Mouse (Mus musculus): Measurements from ENCODE around the gene Zic5. TPM values are rescaled to one million over a fixed set of nuclear protein-coding genes. Genes with fewer than 3 reads are reported as not detected.

Gene Zic5
- polyA plus RNA-seq, 1 experiment from 2014 or later = not detected

DNA sequence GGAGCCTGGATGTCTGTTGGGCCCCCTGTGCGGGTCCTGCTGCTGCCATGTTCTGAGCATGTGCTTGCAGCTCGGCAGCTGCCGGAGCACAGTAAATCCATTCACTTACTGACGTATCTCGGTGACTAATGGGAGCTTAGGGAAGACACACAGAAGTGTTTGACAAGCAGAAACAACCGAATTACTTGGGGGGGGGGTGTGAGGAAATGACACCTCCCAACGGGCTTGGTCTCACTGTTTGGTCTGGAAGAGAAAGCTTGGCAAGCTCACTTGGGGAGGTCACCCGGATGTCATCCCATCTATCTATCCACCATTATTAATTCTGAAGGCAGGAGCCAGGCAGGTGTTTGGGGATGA, 38.3 kb downstream of the Zic5 start:
- no peak overlapping the region for H3K4me3 ChIP-seq (ENCODE audit: low read depth, low read length)
- no peaks in the 10 kb centered on the region for H3K9me3 ChIP-seq (ENCODE audit: low read length)
- ATAC-seq = no peak
- WGBS = 30% methylated on average over 8 of the region's 8 CpGs
- H3K27ac ChIP-seq (ENCODE audit: low read length) = no peak overlapping the region
- H3K36me3 ChIP-seq (ENCODE audit: insufficient read depth, low read length) = no peaks in the 10 kb centered on the region
- no peaks in the 10 kb centered on the region for H3K4me1 ChIP-seq (ENCODE audit: insufficient read depth, low read depth, low read length)
- no peaks in the 10 kb centered on the region for H3K27me3 ChIP-seq (replicated peaks; ENCODE audit: insufficient read depth, low read length)
- DNase-seq (ENCODE audit: low spot score) = no peak
- TF ChIP-seq EP300 (IDR thresholded peaks at IDR 0.05) (no peak), CTCF (IDR thresholded peaks at IDR 0.05) (no peak)
- no peak overlapping the region for H3K4me2 ChIP-seq (replicated peaks; ENCODE audit: low read depth, low read length)
- H3K9ac ChIP-seq (replicated peaks; ENCODE audit: low read depth) = no peak overlapping the region

DNA sequence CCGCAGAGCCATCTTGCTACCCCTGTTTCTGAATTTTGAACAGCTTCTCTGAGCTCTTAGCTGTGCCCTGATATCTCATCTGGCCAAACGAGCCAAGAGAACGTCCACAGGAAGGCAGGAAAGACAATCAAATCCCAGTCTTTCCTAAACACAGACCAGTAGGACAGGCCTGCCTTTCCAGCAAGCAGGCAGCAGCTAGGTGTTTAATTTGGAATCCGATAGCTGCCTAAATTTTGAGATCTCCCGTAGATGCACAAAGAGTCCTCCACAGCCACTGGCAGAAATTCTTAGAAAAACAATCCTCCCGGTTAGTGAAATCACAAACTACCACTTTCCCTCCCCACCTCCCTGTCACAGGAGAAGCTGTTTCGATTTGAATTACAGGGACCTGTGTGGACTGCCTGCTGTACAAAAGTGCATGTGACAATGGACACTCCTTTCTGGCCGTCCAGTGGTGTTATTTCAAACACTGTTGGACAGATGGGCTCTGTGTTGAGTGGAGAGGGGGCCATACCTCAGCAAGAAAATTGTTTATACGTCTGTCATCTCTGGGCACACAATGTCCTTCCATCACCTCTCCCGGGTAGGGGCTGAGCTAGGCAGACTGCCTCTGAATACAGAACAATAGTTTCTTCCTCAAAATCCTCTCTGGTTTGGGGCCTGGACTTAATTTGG, 38.8 kb downstream of the Zic5 start:
- no peaks in the 10 kb centered on the region for H3K27me3 ChIP-seq (replicated peaks; ENCODE audit: insufficient read depth, low read length)
- ATAC-seq (no peak), DNase-seq (ENCODE audit: low spot score) (no peak)
- H3K9ac ChIP-seq (replicated peaks; ENCODE audit: low read depth) = no peak overlapping the region
- no peak for TF ChIP-seq EP300 (IDR thresholded peaks at IDR 0.05)
- no peak for TF ChIP-seq CTCF (IDR thresholded peaks at IDR 0.05)
- H3K36me3 ChIP-seq (ENCODE audit: insufficient read depth, low read length) = no peaks in the 10 kb centered on the region
- no peaks in the 10 kb centered on the region for H3K9me3 ChIP-seq (ENCODE audit: low read length)
- 25% methylated on average over 10 of the region's 10 CpGs for WGBS
- no peak overlapping the region for H3K4me3 ChIP-seq (ENCODE audit: low read depth, low read length)
- no peak overlapping the region for H3K27ac ChIP-seq (ENCODE audit: low read length)
- H3K4me2 ChIP-seq (replicated peaks; ENCODE audit: low read depth, low read length) = no peak overlapping the region
- H3K4me1 ChIP-seq (ENCODE audit: insufficient read depth, low read depth, low read length) = no peaks in the 10 kb centered on the region

DNA sequence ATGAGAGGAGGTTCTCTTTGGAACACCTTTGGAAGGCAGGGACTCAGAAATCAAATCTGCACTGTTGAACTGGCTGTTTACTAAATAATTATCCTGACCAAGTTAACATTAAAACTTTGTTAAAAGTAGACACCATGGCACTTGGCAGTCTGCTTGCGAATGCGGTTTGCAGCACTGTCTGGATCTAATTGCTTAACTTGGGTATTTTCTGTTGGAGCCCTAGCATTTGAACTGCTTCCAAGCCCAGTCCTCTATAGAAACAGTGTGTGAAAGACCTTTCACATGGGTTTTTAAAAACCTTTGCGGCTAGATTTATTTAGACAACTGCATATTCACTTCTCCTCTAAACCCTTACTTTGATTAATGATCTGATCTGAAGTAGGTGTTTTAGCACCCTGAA, 41.0 kb downstream of the Zic5 start:
- Histone ChIP-seq H3K4me2 (replicated peaks; ENCODE audit: low read depth, low read length) (no peak overlapping the region), H3K9me3 (ENCODE audit: low read length) (no peaks in the 10 kb centered on the region), H3K27ac (ENCODE audit: low read length) (no peak overlapping the region), H3K27me3 (replicated peaks; ENCODE audit: insufficient read depth, low read length) (no peaks in the 10 kb centered on the region), H3K4me3 (ENCODE audit: low read depth, low read length) (no peak overlapping the region), H3K4me1 (ENCODE audit: insufficient read depth, low read depth, low read length) (no peaks in the 10 kb centered on the region), H3K9ac (replicated peaks; ENCODE audit: low read depth) (no peak overlapping the region), H3K36me3 (ENCODE audit: insufficient read depth, low read length) (no peaks in the 10 kb centered on the region)
- ATAC-seq (no peak), DNase-seq (ENCODE audit: low spot score) (no peak)
- WGBS = 73% methylated on average over 3 of the region's 3 CpGs
- TF ChIP-seq EP300 (IDR thresholded peaks at IDR 0.05) (no peak), CTCF (IDR thresholded peaks at IDR 0.05) (no peak)

DNA sequence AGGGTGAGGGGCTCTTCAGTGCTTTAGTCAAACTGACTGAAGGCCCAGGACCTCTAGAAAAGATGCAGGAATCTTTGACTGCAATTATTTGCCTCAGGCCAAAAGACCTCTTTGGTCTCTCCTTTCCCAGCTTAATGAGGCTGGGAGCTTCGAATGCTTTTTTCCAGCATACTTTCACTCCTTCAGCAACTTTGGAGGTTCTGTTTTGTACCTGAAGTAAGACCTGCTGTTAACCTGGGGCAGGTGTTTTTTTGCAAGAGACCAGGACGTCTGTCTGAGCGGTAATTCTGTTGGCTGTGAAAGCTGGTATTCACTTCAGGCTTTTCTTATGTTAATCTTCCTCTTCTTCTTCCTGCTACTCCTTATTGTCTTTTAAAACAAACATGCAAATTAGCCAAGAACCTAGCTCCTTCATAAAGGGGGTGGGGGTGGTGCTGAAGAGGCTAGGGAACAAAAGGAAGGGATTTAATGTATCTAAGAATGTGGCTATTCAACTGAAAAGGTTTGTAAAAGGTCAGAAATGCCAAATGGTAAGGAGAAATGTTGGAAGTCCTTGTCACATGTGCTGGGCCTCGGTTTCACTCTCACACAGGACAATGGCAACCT, 49.2 kb downstream of the Zic5 start:
- WGBS = 42% methylated on average over 4 of the region's 4 CpGs
- ATAC-seq (no peak), DNase-seq (ENCODE audit: low spot score) (no peak)
- no peak overlapping the region for H3K27ac ChIP-seq (ENCODE audit: low read length)
- H3K4me1 ChIP-seq (ENCODE audit: insufficient read depth, low read depth, low read length) = no peaks in the 10 kb centered on the region
- H3K27me3 ChIP-seq (replicated peaks; ENCODE audit: insufficient read depth, low read length) = no peaks in the 10 kb centered on the region
- no peaks in the 10 kb centered on the region for H3K9me3 ChIP-seq (ENCODE audit: low read length)
- no peak overlapping the region for H3K4me3 ChIP-seq (ENCODE audit: low read depth, low read length)
- H3K4me2 ChIP-seq (replicated peaks; ENCODE audit: low read depth, low read length) = no peak overlapping the region
- no peaks in the 10 kb centered on the region for H3K36me3 ChIP-seq (ENCODE audit: insufficient read depth, low read length)
- no peak for TF ChIP-seq EP300 (IDR thresholded peaks at IDR 0.05)
- no peak for TF ChIP-seq CTCF (IDR thresholded peaks at IDR 0.05)
- H3K9ac ChIP-seq (replicated peaks; ENCODE audit: low read depth) = no peak overlapping the region

DNA sequence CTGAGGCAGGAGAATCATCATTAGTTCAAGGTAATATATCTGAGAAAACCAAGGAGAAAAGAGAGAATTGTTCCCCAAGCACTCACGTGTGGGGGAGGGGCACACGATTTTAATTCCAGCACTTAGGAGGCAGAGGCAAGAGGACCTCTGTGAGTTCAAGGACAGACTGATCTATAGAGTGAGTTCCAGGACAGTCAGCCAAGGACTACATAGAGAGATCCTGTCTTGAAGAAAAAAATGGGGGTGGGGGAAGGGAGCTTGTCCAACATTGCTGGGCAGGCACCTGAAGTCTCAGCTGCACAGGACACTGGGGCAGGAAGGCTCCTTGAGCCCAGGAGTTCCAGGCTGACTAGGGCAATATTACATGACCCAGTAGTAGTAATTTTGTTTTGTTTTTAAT, 50.7 kb downstream of the Zic5 start:
- Histone ChIP-seq H3K4me3 (ENCODE audit: low read depth, low read length) (no peak overlapping the region), H3K36me3 (ENCODE audit: insufficient read depth, low read length) (no peaks in the 10 kb centered on the region), H3K27me3 (replicated peaks; ENCODE audit: insufficient read depth, low read length) (no peaks in the 10 kb centered on the region), H3K27ac (ENCODE audit: low read length) (no peak overlapping the region), H3K9me3 (ENCODE audit: low read length) (no peaks in the 10 kb centered on the region), H3K4me1 (ENCODE audit: insufficient read depth, low read depth, low read length) (no peaks in the 10 kb centered on the region), H3K4me2 (replicated peaks; ENCODE audit: low read depth, low read length) (no peak overlapping the region), H3K9ac (replicated peaks; ENCODE audit: low read depth) (no peak overlapping the region)
- TF ChIP-seq EP300 (IDR thresholded peaks at IDR 0.05) (no peak), CTCF (IDR thresholded peaks at IDR 0.05) (no peak)
- DNase-seq (ENCODE audit: low spot score) = no peak
- no peak for ATAC-seq
- 84% methylated on average over 2 of the region's 2 CpGs for WGBS

DNA sequence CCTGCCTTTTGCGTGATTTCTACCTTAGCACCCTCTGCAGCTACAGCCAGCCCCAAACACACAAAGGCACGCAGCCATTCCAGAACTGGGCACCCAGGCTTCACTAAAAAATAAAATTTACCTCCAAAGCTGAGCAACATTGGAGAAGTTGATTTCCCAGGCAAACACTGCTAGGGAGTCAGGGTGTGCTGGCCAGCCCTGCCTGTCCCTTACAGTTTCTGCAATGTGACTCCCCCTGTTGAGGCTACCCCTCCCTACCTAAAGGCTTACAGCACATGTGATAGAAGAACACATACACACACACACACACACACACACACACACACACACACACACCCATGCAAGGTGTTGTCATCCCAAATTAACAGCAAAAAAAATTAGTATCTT, 51.9 kb downstream of the Zic5 start:
- no peaks in the 10 kb centered on the region for H3K27me3 ChIP-seq (replicated peaks; ENCODE audit: insufficient read depth, low read length)
- H3K36me3 ChIP-seq (ENCODE audit: insufficient read depth, low read length) = no peaks in the 10 kb centered on the region
- no peak overlapping the region for H3K4me3 ChIP-seq (ENCODE audit: low read depth, low read length)
- no peak overlapping the region for H3K27ac ChIP-seq (ENCODE audit: low read length)
- H3K9ac ChIP-seq (replicated peaks; ENCODE audit: low read depth) = no peak overlapping the region
- 82% methylated on average over 2 of the region's 2 CpGs for WGBS
- no peak overlapping the region for H3K4me2 ChIP-seq (replicated peaks; ENCODE audit: low read depth, low read length)
- ATAC-seq = no peak
- no peaks in the 10 kb centered on the region for H3K4me1 ChIP-seq (ENCODE audit: insufficient read depth, low read depth, low read length)
- DNase-seq (ENCODE audit: low spot score) = no peak
- no peaks in the 10 kb centered on the region for H3K9me3 ChIP-seq (ENCODE audit: low read length)
- TF ChIP-seq CTCF (IDR thresholded peaks at IDR 0.05) (no peak), EP300 (IDR thresholded peaks at IDR 0.05) (no peak)
